Mouse (Mus musculus) kidney, adult 2 months (tissue): ENCODE data around the gene N4bp2.

Source experiments
- CTCF ChIP-seq: fragments of 200-500 bp; conservative IDR thresholded peaks from 2 replicates; pipeline ENCODE4 v1.5.1; 2011; ENCODE audit warnings: low read depth, mild to moderate bottlenecking, control low read depth, low read length, moderate library complexity, mixed read lengths; ENCODE audit not compliant: insufficient read depth, insufficient read length
- POLR2A ChIP-seq: fragments of 200-500 bp; IDR thresholded peaks from one replicate; pipeline ENCODE4 v1.6.1; 2011; ENCODE audit warnings: low read depth, low read length, control low read depth

DNA sequence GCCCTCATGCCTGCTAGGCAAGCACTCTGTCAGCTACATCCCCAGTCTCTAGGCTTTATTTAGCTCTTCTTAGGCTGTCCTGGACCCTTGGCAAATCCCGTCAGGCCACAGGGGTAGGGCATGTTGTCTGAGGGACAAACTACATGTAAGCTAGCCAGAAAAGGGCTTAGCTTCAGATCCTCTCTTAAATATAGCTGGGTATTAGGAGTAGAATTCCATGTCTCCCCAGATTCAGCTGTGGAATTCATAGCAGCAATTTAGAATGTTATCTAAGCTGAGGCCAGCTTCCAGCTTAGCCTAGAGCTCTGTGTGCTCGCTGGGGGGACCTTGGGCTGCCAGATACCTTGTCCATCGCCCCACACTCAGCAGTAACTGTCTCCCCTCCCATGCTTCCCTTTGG, 83.6 kb downstream of the N4bp2 start:
- TF ChIP-seq CTCF: no peak
- no peak for TF ChIP-seq POLR2A
